Mouse (Mus musculus) testis, adult 2 months (tissue): ENCODE results near the gene Flvcr2. TPM values are rescaled to one million over a fixed set of nuclear protein-coding genes. Genes with fewer than 3 reads are reported as not detected.

Experiments used
- H3K27ac ChIP-seq: fragments of 200-500 bp; 2 replicates; pipeline ENCODE4 v1.5.1; 2012; ENCODE audit warnings: low read depth, low read length; ENCODE audit not compliant: control insufficient read depth, insufficient read depth
- H3K27me3 ChIP-seq: fragments of 200-500 bp; 2 replicates; pipeline ENCODE4 v1.6.1; 2012; ENCODE audit warnings: mild to moderate bottlenecking, low read length, moderate library complexity; ENCODE audit not compliant: control insufficient read depth, insufficient read depth
- H3K36me3 ChIP-seq: fragments of 200-500 bp; 2 replicates; pipeline ENCODE4 v1.6.1; 2012; ENCODE audit warnings: mild to moderate bottlenecking, low read length; ENCODE audit not compliant: control insufficient read depth, insufficient read depth
- H3K4me1 ChIP-seq: fragments of 200-500 bp; 2 replicates; pipeline ENCODE4 v1.6.1; 2012; ENCODE audit warnings: low read length; ENCODE audit not compliant: control insufficient read depth, insufficient read depth
- H3K4me3 ChIP-seq: fragments of 200-500 bp; 2 replicates; pipeline ENCODE4 v1.5.1; 2012; ENCODE audit warnings: low read depth, mild to moderate bottlenecking, low read length, moderate library complexity, mixed read lengths; ENCODE audit not compliant: control insufficient read depth
- CTCF ChIP-seq: fragments of 200-500 bp; IDR thresholded peaks from 2 replicates; pipeline ENCODE4 v1.5.1; 2012; ENCODE audit warnings: low read depth, mild to moderate bottlenecking, inconsistent platforms, low read length, moderate library complexity; ENCODE audit not compliant: control insufficient read depth, insufficient read depth, insufficient replicate concordance
- POLR2A ChIP-seq: fragments of 200-500 bp; IDR thresholded peaks from 2 replicates; pipeline ENCODE4 v1.6.1; 2012; ENCODE audit warnings: low read depth, mild to moderate bottlenecking, inconsistent platforms, low read length, moderate library complexity; ENCODE audit not compliant: control insufficient read depth
- polyA plus RNA-seq: library from polyadenylated mRNA; depleted of rRNA; stranded (reverse); fragments of >200 nt; gene quantifications from 2 replicates; pipeline ENCODE4 v1.2.3, GENCODE M21; 2012

The Flvcr2 gene
- polyA plus RNA-seq, 1 experiment: 59.5 TPM

DNA sequence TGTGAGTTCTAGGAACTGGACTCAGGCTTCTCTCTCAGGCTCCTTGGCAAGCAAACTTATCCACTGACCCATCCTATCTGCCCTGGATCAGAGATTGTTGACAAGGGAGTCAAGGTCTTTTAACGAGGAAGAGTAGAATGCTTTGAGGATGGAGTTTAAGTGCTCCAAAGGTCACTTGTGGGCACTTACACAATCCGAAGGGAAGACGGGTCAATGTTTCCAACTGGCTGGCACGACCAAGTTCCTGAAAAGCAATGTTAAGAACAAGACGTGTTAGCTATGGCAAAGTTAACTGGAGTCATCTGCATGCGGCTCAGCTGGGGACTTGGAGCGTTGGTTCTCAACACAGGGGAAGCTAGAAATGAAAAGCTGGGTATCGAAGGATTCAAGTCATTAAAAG lies 12.4 kb downstream of the Flvcr2 start:
- H3K4me1 ChIP-seq: peaks cover 4% of the 10 kb centered on the region
- peak overlapping the region; percentile 74 for H3K4me3 ChIP-seq
- H3K27me3 ChIP-seq: no peaks in the 10 kb centered on the region
- no peak for TF ChIP-seq POLR2A
- no peak for TF ChIP-seq CTCF
- no peak overlapping the region for H3K27ac ChIP-seq
- no peaks in the 10 kb centered on the region for H3K36me3 ChIP-seq

DNA sequence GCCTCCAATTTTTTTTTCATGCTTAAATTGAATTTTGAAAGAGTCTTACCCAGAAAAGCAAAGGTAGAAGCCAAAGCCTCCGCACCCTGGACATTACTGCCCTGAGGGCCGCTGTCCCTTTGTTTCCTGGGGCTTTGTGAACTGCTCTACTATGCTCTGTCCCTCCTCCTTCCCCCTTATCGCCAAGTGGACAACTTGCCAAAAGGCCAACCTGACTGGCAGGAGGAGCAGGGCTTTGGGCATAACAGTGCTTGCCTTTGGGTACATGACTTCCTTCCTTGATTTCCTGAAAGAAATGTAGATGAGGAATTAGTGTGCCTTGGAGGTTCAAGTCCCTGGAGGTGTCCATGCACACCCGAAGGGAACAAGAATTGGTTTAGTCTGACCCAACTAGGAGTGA lies 15.1 kb downstream of the Flvcr2 start:
- Histone ChIP-seq H3K36me3 (no peaks in the 10 kb centered on the region), H3K27ac (no peak overlapping the region), H3K4me3 (peak overlapping the region; percentile 67), H3K4me1 (peaks cover 6% of the 10 kb centered on the region), H3K27me3 (no peaks in the 10 kb centered on the region)
- TF ChIP-seq CTCF: no peak
- no peak for TF ChIP-seq POLR2A

DNA sequence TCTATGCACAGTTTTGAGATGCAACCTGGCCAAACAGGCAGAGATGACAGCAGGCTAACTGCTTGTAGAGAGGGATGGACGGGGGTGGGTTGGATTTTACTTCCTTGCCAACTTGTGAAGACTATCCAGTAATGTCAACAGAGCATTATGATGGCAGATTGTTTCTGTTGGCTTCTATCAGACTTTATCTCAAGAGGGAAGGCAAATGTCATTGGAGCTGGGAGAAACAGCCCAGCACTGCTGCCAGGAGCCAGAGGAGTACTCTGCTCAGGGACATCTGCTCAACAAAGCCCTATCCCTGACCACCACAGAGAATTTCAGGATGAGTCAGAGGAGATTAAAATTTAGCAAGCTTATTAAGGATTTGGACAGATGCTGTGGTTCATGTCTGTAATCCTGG lies 18.3 kb downstream of the Flvcr2 start:
- H3K4me1 ChIP-seq: peaks cover 4% of the 10 kb centered on the region
- H3K27me3 ChIP-seq: no peaks in the 10 kb centered on the region
- no peaks in the 10 kb centered on the region for H3K36me3 ChIP-seq
- H3K27ac ChIP-seq: no peak overlapping the region
- H3K4me3 ChIP-seq: peak overlapping the region; percentile 63
- TF ChIP-seq CTCF: no peak
- no peak for TF ChIP-seq POLR2A

DNA sequence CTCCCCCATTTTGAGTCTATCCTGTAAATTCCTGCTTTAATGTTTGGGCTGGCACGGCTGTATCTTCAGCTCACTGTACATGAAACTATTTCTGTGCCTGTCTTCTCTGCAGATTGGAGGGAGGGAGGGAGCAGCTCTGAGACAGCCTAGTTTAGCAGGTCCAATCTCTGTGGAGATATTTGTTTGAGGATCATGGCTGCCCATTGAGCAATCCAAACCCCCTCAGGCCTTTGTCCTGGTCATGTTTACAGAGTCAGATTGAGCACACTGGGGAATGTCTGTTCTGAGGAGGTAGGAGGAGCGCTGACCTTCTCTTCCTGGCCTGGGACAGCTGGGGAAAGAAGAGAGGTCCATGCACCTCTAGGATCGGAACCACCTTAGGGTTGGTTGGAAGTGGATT lies 19.9 kb downstream of the Flvcr2 start:
- Histone ChIP-seq H3K4me1 (peaks cover 4% of the 10 kb centered on the region), H3K4me3 (peak overlapping the region; percentile 10), H3K27ac (no peak overlapping the region), H3K36me3 (no peaks in the 10 kb centered on the region), H3K27me3 (no peaks in the 10 kb centered on the region)
- no peak for TF ChIP-seq POLR2A
- TF ChIP-seq CTCF: no peak

DNA sequence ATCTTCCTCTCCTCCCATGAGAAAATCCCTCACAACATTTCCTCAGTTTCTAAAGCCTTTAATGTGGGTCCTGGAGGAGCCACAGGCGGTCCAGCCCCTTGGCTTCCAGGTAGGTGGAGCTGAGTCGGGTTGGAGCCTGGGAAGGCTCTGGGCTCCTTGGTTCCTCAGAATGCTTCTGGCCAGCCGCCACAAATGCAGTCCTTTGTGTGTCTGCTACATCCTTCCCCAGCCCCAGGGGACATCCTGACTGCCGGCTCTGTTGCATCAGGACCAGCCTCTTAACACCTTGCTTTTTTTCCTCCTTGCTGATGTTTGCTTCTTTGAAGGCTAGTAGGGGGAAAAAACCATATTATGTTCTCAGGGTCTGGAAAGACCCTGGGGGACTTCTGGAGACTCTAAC lies 21.4 kb downstream of the Flvcr2 start:
- Histone ChIP-seq H3K36me3 (no peaks in the 10 kb centered on the region), H3K4me1 (peaks cover 2% of the 10 kb centered on the region; the same call in 1 of the 2 replicates), H3K4me3 (no peak overlapping the region), H3K27me3 (no peaks in the 10 kb centered on the region), H3K27ac (no peak overlapping the region)
- TF ChIP-seq POLR2A (no peak), CTCF (no peak)

DNA sequence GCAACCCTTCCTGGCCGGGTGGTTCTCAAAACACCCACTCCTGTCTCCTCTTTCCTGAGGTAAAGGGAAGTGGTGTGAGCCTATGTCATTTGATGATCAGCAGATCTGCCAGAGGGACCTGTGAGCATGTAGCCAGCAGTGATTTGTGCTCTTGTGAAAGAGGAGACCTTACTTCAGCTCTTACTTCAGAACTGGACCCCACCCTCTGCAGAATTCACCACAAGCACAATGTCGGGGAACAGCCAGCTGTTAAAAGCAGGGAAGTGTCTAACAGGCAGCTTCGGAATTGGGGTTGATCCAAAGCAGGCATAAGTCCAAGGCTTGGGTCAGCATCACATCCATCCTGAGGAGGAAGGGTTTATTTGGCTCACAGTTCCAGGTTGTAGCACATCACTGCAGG lies 25.0 kb downstream of the Flvcr2 start:
- no peak overlapping the region for H3K27ac ChIP-seq
- no peaks in the 10 kb centered on the region for H3K36me3 ChIP-seq
- H3K27me3 ChIP-seq: no peaks in the 10 kb centered on the region
- no peak overlapping the region for H3K4me3 ChIP-seq
- no peaks in the 10 kb centered on the region for H3K4me1 ChIP-seq
- TF ChIP-seq POLR2A: no peak
- TF ChIP-seq CTCF: no peak

DNA sequence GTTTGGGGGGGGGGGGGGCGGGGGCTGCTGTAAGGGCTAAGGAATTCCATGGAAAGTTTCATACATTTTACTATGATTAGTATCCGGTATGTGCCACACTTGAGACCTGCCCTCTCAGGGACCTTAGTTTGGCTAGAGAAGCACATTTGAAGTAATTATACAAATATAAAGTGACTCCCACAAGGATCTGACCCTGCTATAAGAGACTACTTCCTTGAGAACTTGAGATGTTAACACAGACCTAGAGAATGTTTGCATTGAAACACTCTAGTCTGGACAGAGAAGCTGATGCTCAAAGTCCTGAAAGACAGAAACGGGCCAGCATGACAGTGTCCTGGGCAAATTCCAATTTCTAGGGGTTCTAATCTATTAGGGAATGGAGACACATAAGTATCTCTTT lies 32.6 kb downstream of the Flvcr2 start:
- no peaks in the 10 kb centered on the region for H3K36me3 ChIP-seq
- no peak for TF ChIP-seq CTCF
- TF ChIP-seq POLR2A: no peak
- no peaks in the 10 kb centered on the region for H3K27me3 ChIP-seq
- H3K27ac ChIP-seq: no peak overlapping the region
- no peaks in the 10 kb centered on the region for H3K4me1 ChIP-seq
- H3K4me3 ChIP-seq: no peak overlapping the region

DNA sequence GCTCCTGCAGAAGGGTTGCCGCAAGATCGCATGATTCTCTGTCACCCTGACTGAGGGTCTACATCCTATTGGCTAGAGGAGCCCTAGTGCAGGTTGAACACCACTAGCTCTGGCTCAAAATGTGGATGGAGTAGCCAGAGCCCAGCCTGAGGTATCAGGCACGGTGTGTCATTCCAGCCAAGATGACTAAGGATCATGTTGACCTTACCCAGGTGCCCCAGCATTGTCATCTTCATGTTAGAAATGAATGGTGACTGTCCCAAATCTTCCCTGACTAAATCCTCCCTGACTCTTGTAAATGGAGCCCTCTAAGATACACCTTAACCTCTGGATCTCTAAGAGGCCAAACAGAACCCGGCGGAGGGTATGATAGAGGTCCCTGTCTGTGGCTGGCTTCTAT lies 33.4 kb downstream of the Flvcr2 start:
- no peak overlapping the region for H3K4me3 ChIP-seq
- H3K4me1 ChIP-seq: no peaks in the 10 kb centered on the region
- no peaks in the 10 kb centered on the region for H3K36me3 ChIP-seq
- no peak overlapping the region for H3K27ac ChIP-seq
- no peaks in the 10 kb centered on the region for H3K27me3 ChIP-seq
- no peak for TF ChIP-seq CTCF
- TF ChIP-seq POLR2A: no peak
